Mouse (Mus musculus) liver, adult 2 months (tissue): ENCODE measurements around the gene Gm21119. TPM values are rescaled to one million over a fixed set of nuclear protein-coding genes. Genes with fewer than 3 reads are reported as not detected.
"Not testable (repeated sequence)": the region's sequence is repeated elsewhere in the genome, so short reads cannot be mapped to it uniquely, and the experiment has no call there.

ENCODE experiments used
- DNase-seq: peaks from one replicate; pipeline ENCODE4 v3.0.0-alpha.2; 2011; ENCODE audit warnings: low read depth, low spot score; ENCODE audit errors: extremely low read depth
- H3K27ac ChIP-seq: fragments of 200-500 bp; replicated peaks from 2 replicates; pipeline ENCODE4 v1.5.1; 2012; ENCODE audit warnings: low read depth, mild to moderate bottlenecking, control low read depth, inconsistent platforms, low read length; ENCODE audit not compliant: insufficient read depth
- H3K27me3 ChIP-seq: fragments of 200-500 bp; 2 replicates; pipeline ENCODE4 v1.6.1; 2012; ENCODE audit warnings: mild to moderate bottlenecking, moderate library complexity, low read length, inconsistent platforms; ENCODE audit not compliant: control insufficient read depth, insufficient read depth
- H3K36me3 ChIP-seq: fragments of 200-500 bp; 2 replicates; pipeline ENCODE4 v1.6.1; 2012; ENCODE audit warnings: low read length, inconsistent platforms; ENCODE audit not compliant: control insufficient read depth, insufficient read depth
- H3K4me1 ChIP-seq: fragments of 200-500 bp; 2 replicates; pipeline ENCODE4 v1.6.1; 2011; ENCODE audit warnings: low read length; ENCODE audit not compliant: control insufficient read depth, insufficient read depth
- H3K4me3 ChIP-seq: fragments of 200-500 bp; 2 replicates; pipeline ENCODE4 v1.5.1; 2011; ENCODE audit warnings: low read depth, mild to moderate bottlenecking, control low read depth, low read length, moderate library complexity; ENCODE audit not compliant: insufficient read depth
- H3K79me2 ChIP-seq: fragments of 200-500 bp; 2 replicates; pipeline ENCODE4 v1.6.1; 2012; ENCODE audit warnings: inconsistent platforms, mild to moderate bottlenecking, low read length, moderate library complexity; ENCODE audit not compliant: control insufficient read depth, insufficient read depth
- H3K9ac ChIP-seq: fragments of 200-500 bp; 2 replicates; pipeline ENCODE4 v1.6.1; 2012; ENCODE audit warnings: low read depth, mild to moderate bottlenecking, control low read depth, inconsistent platforms, low read length
- WGBS: fragments of 180-500 bp; shearing (Covaris S2); methylation state at CpG from one replicate; pipeline ENCODE4 v1.1.7; 2018; 5-methylcytosine and 5-hydroxymethylcytosine counted together
- polyA plus RNA-seq: library from polyadenylated mRNA; depleted of rRNA; stranded (reverse); fragments of >200 nt; gene quantifications from 2 replicates; pipeline ENCODE4 v1.2.3, GENCODE M21; 2012
- total RNA-seq: library from RNA; depleted of rRNA; stranded (reverse); fragments of >200 nt; gene quantifications from 2 replicates; pipeline ENCODE4 v1.2.3, GENCODE M21; 2014

The Gm21119 gene
- total and polyA plus RNA-seq, 2 experiments, result 0.28 TPM; not detected in 1

GRCm38 (mm10) chr8:20592732-20593272 is 21.9 kb upstream of the Gm21119 start:
- not testable (repeated sequence) for H3K4me1 ChIP-seq, H3K27me3 ChIP-seq, H3K9ac ChIP-seq, H3K36me3 ChIP-seq, H3K79me2 ChIP-seq, H3K27ac ChIP-seq, DNase-seq, H3K4me3 ChIP-seq
- WGBS, result 0% methylated on average over 1 of the region's 5 CpGs

- not testable (repeated sequence) for DNase-seq, H3K27ac ChIP-seq, H3K36me3 ChIP-seq, H3K27me3 ChIP-seq, H3K9ac ChIP-seq, H3K4me3 ChIP-seq, H3K4me1 ChIP-seq, H3K79me2 ChIP-seq
- WGBS, result no CpG with 5 or more reads among the region's 4 CpGs
Measured at GRCm38 (mm10) chr8:20593841-20594240, 20.9 kb upstream of the Gm21119 start.

GRCm38 (mm10) chr8:20596081-20596841 is 18.5 kb upstream of the Gm21119 start:
- H3K79me2 ChIP-seq, H3K4me1 ChIP-seq, DNase-seq, H3K36me3 ChIP-seq, H3K27me3 ChIP-seq, H3K4me3 ChIP-seq, H3K27ac ChIP-seq, H3K9ac ChIP-seq: not testable (repeated sequence)
- WGBS, result 87% methylated on average over 6 of the region's 9 CpGs

GRCm38 (mm10) chr8:20596842-20597708 is 17.6 kb upstream of the Gm21119 start:
- H3K79me2 ChIP-seq, H3K4me3 ChIP-seq, H3K27ac ChIP-seq, DNase-seq, H3K9ac ChIP-seq, H3K36me3 ChIP-seq, H3K27me3 ChIP-seq, H3K4me1 ChIP-seq: not testable (repeated sequence)
- 84% methylated on average over 11 of the region's 13 CpGs for WGBS

GRCm38 (mm10) chr8:20598300-20599170 is 16.2 kb upstream of the Gm21119 start:
- DNase-seq, H3K27me3 ChIP-seq, H3K27ac ChIP-seq, H3K36me3 ChIP-seq, H3K9ac ChIP-seq, H3K4me3 ChIP-seq, H3K4me1 ChIP-seq, H3K79me2 ChIP-seq: not testable (repeated sequence)
- 79% methylated on average over 9 of the region's 10 CpGs for WGBS

- not testable (repeated sequence) for H3K27me3 ChIP-seq, H3K4me3 ChIP-seq
- WGBS, result 87% methylated on average over 4 of the region's 6 CpGs
Measured at GRCm38 (mm10) chr8:20599350-20599749, 15.4 kb upstream of the Gm21119 start.

GRCm38 (mm10) chr8:20610856-20611255 is 3.9 kb upstream of the Gm21119 start:
- not testable (repeated sequence) for DNase-seq, H3K36me3 ChIP-seq, H3K4me3 ChIP-seq, H3K9ac ChIP-seq, H3K27me3 ChIP-seq, H3K4me1 ChIP-seq, H3K79me2 ChIP-seq, H3K27ac ChIP-seq
- 59% methylated on average over 1 of the region's 1 CpGs for WGBS

More at GRCm38 (mm10) chr8:20599350-20599749, 15.4 kb upstream of the Gm21119 start:
- not testable (repeated sequence) for DNase-seq, H3K79me2 ChIP-seq, H3K9ac ChIP-seq, H3K4me1 ChIP-seq, H3K27ac ChIP-seq, H3K36me3 ChIP-seq

GRCm38 (mm10) chr8:20612721-20613120 is 2.0 kb upstream of the Gm21119 start:
- H3K9ac ChIP-seq, H3K4me3 ChIP-seq, H3K4me1 ChIP-seq, H3K79me2 ChIP-seq, H3K36me3 ChIP-seq, DNase-seq, H3K27ac ChIP-seq, H3K27me3 ChIP-seq: not testable (repeated sequence)
